Mouse (Mus musculus) embryo, embryonic 11 days (tissue): ENCODE data around the gene Olfr56.
"Not testable (repeated sequence)": the region's sequence is repeated elsewhere in the genome, so short reads cannot be mapped to it uniquely, and the experiment has no call there.

Experiments used
- DNase-seq: peaks from one replicate; pipeline ENCODE4 v3.0.0-alpha.2; 2015

Olfr56 gene

DNA sequence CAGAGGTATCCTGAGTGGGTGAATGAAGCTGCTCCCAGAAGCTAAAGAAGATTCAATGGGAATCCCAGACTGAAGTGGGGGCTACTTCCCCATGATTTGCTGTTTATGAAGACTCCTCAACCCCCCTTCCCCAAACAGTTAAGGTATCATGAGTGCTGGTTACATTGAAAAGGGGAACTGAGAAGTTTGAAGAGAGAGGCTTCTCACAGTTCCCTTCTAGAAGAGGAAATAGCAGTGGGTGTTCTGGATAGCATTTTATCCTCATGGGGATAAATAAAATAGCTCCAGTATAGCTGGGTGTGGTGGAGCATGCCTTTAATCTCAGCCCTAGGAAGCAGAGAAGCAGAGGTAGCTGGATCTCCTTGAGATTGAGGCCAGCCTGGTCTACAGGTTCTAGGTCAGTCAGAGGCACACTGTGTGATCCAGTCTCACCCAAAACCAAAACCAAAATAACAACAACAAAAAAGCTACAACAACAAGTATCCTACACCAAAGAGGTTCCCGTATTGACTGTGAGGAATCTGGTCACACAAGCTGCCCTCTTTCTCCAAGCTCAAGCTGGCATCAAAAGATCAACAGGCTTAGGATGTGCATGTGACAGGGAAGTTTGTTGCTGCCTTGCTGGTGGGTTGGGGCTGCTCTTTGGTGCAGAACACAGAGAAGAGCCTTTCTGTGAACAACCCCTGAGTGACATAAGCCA lies at the start of gene Olfr56:
TSS of gene Olfr56 (plus strand) at position 650 of the 700 bp plus-strand sequence.
- not testable (repeated sequence) for DNase-seq

DNA sequence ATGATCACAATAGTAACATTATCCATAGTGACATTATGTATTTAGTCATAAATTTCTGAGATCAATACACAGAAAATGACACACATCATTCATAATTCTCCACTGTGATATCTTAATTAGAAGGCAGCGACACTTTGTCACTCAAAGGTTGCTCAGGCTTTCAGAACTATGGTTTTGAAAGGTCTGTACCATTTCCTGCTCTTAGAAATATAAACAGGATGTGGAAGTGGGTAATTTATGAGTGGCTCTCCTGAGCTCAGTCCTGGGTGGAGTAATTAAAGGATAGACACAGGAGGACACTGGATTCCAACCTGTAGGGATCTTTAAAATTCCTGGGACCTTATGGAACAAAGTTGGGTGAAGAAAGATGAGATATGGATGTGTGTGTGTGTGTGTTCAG lies 45.3 kb upstream of the Olfr56 start:
- DNase-seq = not testable (repeated sequence)

DNA sequence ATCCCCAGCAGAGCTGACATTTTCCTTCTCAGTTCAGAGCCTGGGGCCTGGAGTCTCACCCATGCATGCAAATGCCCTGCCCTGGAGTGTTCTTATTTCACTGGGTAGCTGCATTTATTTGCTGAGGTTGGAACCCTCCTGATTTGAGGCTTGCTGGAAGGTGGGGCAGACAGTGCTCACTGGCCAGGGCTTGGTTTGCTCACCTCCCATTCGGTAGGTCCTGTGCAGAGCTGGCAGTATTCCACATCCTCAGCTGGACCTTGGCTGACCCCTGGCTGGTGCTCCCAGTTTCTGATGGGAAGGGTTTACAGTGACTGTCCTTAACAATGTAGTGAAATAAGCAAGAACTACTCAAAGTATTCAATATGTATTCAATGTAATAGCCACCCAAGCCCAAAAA lies 44.8 kb upstream of the Olfr56 start:
- DNase-seq = not testable (repeated sequence)

DNA sequence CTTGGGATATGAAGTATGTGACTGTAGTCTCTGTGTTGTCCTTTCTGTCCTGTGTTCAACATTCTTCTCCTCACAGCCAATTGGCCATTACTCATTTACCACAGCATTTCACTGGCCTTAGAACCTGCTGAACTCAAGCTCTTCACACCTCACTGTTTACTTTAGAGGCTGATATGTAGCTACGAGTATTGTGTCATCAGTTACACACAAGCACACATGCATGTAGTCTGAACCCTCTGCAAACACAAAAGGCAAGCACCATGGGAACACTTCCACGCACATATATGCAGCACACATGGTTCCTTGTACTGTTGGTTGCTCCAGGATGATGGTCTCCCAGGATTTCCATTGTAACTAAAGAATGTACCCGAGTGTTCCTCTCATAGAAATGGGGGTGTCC lies 43.4 kb upstream of the Olfr56 start:
- not testable (repeated sequence) for DNase-seq

DNA sequence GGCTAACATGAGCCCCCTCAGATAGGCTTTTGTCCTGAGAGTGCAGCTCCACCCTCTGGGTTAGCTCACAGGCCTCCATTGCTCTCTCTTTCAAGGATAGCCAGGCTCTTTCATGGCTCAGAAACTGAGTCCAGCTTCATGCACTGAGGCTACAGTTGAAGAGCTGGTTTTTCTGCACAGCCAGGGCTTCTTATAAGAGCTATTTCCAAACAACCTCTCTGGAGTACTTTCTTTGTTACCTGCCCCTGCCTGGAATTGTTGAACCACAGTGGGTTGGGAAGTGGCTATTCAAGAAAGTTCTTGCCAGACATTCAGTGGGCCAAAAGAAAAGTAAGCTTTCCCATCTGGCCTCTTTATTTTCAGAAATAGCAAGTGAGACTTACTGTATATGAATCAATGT lies 39.4 kb upstream of the Olfr56 start:
- DNase-seq = not testable (repeated sequence)

DNA sequence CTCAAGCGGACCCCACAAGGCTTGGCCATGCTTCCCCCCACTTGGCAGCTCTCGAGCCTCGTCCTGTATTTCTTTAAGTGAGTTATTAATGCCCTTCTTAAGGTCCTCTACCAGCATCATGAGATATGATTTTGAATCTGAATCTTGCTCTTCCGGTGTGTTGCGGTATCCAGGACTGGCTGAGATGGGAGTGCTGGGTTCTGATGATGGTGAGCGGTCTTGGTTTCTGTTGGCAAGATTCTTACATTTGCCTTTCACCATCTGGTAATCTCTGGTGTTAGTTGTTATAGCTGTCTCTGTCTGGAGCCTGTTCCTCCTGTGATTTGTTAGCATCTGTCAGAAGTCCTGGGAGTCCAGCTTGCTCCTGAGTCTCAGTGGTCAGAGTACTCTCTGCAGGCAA lies 32.6 kb upstream of the Olfr56 start, which contains the start of gene Psme2b:
TSS of gene Psme2b (minus strand) at position 101 of the 400 bp plus-strand sequence.
- not testable (repeated sequence) for DNase-seq

DNA sequence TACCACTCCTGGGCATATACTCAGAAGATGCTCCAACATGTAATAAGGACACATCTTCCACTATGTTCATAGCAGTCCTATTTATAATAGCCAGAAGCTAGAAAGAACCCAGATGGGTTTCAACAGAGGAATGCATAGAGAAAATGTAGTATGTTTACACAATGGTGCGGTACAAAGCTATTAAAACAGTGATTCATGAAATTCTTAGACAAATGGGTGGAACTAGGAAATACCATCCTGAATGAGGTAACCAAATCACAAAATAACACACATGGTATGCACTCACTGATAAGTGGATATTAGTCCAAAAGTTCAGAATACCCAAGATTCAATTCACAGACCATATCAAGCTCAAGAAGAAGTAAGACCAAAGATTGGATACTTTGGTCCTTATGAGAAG lies 4.0 kb upstream of the Olfr56 start:
- not testable (repeated sequence) for DNase-seq

DNA sequence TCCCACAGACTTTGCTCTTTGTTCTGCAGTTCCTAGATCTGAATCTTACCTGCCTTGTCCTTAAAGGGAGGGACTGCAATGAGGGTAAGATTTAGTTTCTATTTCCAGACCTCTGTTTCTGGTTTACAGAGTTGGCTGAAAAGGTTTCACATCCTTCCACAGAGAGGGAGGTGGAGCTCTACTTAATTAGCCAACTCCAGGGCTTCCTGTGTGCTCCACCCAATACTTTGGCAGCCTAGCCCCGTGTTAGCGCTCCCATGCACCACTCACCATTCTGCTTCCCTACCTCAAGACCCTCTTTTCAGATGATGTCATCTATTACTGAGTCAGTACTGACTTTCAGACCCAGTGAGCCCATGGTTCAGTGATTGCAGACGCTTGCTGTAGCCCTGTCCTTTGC lies 562 bp downstream of the Olfr56 start, which contains the start of gene 9930111J21Rik1:
TSS of gene 9930111J21Rik1 (minus strand) at position 148 of the 400 bp plus-strand sequence.
- not testable (repeated sequence) for DNase-seq

DNA sequence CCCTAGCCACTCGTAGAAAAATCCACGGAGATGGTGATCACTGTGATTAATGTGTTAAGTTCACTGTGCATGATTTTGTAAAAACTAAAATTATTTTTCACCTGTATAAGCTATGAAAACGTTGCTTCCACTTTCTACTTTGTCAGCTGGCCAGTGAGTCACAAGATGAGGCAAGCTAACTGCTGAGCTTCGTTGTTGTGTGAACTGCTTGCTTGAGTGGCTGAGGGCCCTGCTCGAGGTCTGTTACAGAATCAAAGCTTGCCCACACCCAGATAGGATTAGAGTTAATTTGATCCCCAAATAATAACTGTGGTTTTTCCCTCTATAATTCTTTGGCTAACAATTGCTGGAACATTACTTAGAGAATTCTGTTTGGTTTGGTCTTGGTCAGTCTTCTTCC lies 1.4 kb downstream of the Olfr56 start:
- not testable (repeated sequence) for DNase-seq

DNA sequence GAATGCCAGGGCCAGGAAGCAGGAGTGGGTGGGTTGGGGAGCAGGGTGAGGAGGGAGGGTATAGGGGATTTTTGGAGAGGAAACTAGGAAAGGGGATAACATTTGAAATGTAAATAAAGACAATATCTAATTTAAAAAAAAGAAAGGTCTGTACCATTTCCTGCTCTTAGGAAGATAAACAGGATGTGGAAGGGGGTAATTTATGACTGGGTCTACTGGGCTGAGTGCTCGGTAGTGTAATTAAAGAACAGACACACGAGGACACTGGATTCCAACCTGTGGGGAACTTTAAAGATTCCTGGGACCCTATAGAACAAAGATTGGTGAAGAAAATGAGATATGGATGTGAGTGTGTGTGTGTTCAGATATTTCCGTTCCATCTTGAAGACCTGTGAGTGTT lies 4.2 kb downstream of the Olfr56 start:
- not testable (repeated sequence) for DNase-seq

DNA sequence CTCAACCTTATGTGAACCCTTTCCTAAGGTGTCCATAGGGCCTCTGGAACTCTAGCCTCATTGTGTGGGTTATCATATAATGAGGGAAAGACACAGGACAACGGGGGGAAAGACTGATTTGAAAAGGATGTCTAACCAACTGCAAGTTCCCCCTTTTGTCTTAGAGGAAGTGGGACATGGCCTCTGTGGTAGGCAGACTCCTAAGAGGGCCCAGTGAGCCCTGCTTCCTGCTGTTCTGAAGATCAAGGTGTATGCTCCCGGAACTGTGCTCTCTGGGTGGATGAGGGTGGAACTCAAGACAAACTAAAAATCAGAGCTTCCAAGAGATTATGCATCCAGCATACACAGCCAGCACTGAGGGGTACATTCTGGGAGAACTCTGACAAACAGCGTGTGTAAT lies 9.5 kb downstream of the Olfr56 start:
- not testable (repeated sequence) for DNase-seq

DNA sequence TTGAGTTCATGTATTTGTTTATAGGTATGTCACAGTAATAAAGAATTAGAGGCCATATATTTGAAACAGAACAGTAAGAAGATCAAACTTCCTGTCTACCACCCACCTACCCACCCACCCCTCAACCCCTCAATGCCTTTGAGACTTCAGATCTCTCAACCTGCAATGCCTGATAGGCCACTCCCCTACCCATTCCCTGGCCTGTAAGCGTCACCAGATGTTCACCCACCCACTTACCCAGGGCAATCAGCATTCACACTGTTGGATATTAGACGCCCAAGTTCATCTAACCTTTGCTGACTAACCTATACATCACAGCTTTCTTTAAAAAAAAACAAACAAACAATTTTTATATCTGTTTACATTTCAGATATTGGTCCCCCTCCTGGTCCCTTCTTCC lies 11.3 kb downstream of the Olfr56 start:
- DNase-seq = not testable (repeated sequence)

DNA sequence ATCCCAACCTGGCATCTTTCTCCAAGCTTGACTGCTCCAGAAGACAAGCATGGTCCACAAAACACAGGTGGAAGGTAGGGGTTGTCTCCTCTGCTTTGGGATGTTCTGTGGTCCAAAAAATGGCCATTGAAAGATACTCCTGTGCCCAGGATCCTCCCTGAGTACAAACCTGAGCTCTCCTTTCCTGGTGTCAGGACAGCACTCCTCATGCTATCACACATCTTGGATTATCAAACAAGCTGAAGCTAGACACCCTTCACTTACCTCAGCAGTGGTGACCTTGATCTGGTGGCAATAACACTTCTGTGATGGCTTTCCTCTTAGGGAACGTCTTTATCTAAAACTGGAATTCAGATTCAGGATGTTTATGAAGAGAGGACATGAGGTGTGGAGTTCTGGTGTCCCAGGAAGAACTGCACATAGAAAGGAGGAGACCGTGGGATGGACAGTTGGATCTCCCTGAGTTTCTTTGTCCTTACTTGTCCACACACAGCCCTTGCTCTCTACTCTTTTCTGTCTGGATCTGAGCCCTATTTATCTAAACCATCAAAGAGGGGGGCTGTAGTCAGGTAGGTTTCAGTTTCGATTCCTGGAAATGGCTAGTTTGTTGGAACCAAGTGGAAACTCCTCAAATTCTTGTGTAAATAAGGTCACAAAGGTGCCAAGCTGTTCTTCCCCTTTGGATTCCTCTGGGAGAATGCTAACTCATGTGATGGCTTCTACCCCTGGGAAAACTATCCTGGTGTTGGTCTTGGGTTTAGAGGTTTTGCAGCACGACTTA lies 13.2 kb downstream of the Olfr56 start, which contains the start of gene Gm12185:
TSS of gene Gm12185 (minus strand) at position 487 of the 781 bp plus-strand sequence.
- DNase-seq = not testable (repeated sequence)

DNA sequence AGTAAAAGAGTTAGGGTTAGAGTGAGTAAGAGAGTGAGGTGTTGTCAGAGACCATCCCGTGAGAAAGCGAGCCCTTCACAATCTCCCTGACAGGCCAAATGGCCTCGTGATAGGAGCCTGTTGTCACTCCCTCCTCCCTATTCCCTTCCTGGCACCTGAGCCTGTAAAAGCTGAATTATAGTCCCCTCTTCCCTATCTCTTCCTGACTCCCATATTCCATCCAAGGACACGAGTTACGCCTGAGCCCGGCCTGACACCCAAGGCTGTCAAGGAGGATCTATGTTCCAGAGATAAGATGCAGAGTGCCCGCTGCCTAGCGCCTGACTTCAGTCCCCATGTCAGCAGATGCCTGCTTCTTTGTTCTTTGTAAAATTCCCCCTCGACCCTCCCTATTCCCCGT lies 14.6 kb downstream of the Olfr56 start:
- DNase-seq = not testable (repeated sequence)

DNA sequence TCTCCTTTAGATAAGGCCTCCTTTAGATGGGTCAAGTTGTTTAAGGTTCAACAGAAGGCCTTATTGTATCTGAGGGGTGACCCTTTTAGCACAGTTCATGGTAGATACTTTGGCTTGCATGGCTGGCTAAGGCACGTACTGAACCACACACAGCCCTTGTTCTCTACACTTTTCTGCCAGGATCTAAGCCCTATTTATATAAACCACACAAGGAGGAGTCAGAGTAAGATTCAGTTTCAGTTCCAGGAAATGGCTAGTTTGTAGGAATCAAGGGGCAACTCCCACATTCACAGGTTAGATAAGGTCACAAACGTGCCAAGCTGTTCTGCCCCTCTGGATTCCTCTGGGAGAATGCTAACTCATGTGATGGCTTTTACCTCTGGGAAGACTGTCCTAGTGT lies 15.3 kb downstream of the Olfr56 start, which contains the start of gene Tgtp1:
TSS of gene Tgtp1 (minus strand) at position 155 of the 400 bp plus-strand sequence.
- DNase-seq = not testable (repeated sequence)

DNA sequence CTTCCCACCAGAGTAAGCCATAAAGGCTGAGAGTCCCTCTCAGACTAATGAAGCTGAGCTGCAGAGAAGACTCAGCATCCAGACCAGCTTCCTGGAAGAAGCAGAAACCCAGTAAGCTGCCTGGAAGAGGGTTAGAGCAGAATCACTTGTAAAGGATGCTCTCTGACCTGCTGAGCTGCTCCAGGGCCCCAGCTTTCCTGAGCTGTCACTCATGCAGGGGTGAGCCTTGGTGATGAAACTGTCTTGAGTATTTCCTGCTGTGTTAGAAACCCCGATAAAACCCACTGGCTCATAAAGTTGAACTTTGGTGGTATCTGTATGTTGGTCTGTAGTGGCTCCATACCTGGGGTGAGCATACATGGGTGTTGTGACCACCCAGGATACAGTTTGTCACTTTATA lies 21.7 kb downstream of the Olfr56 start:
- DNase-seq = not testable (repeated sequence)

DNA sequence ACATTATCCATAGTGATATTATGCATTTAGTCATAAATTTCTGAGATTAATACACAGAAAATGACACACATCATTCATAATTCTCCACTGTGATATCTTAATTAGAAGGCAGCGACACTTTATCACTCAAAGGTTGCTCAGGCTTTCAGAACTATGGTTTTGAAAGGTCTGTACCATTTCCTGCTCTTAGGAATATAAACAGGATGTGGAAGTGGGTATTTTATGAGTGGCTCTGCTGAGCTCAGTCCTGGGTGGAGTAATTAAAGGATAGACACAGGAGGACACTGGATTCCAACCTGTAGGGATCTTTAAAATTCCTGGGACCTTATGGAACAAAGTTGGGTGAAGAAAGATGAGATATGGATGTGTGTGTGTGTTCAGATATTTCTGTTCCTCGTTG lies 27.6 kb downstream of the Olfr56 start:
- DNase-seq = not testable (repeated sequence)

DNA sequence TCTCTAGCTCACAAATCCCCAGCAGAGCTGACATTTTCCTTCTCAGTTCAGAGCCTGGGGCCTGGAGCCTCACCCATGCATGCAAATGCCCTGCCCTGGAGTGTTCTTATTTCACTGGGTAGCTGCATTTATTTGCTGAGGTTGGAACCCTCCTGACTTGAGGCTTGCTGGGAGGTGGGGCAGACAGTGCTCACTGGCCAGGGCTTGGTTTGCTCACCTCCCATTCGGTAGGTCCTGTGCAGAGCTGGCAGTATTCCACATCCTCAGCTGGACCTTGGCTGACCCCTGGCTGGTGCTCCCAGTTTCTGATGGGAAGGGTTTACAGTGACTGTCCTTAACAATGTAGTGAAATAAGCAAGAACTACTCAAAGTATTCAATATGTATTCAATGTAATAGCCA lies 28.1 kb downstream of the Olfr56 start:
- not testable (repeated sequence) for DNase-seq

DNA sequence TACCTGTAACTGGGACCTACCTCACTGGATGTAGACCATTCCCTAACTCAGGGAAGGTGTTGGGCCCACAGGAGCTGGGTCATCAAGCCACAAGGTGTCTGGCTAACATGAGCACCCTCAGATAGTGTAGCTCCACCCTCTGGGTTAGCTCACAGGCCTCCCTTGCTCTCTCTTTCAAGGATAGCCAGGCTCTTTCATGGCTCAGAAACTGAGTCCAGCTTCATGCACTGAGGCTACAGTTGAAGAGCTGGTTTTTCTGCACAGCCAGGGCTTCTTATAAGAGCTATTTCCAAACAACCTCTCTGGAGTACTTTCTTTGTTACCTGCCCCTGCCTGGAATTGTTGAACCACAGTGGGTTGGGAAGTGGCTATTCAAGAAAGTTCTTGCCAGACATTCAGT lies 33.4 kb downstream of the Olfr56 start:
- not testable (repeated sequence) for DNase-seq

DNA sequence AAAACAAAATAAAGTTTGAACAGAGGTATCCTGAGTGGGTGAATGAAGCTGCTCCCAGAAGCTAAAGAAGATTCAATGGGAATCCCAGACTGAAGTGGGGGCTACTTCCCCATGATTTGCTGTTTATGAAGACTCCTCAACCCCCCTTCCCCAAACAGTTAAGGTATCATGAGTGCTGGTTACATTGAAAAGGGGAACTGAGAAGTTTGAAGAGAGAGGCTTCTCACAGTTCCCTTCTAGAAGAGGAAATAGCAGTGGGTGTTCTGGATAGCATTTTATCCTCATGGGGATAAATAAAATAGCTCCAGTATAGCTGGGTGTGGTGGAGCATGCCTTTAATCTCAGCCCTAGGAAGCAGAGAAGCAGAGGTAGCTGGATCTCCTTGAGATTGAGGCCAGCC lies 71.4 kb downstream of the Olfr56 start:
- DNase-seq = not testable (repeated sequence)

DNA sequence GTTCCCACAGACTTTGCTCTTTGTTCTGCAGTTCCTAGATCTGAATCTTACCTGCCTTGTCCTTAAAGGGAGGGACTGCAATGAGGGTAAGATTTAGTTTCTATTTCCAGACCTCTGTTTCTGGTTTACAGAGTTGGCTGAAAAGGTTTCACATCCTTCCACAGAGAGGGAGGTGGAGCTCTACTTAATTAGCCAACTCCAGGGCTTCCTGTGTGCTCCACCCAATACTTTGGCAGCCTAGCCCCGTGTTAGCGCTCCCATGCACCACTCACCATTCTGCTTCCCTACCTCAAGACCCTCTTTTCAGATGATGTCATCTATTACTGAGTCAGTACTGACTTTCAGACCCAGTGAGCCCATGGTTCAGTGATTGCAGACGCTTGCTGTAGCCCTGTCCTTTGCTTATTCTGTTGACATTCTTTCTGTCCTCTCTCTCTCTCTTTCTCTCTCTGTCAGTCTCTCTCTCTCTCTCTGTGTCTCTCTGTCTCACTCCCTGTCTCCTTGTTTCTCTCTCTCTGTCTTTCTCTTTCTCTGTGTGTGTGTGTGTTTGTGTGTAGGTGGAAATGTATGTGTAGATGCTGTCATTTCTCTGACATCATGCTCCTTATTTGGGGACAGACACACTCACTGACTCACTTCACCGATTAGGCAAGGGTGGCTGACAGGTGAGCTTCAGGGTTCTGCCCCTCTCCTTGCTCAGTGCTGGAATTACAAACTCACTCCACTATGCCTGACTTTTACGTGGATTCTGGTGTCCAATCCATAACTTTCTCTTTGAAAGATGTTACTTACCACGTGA lies 72.6 kb downstream of the Olfr56 start, which contains the start of gene 9930111J21Rik2:
TSS of gene 9930111J21Rik2 (minus strand) at position 150 of the 799 bp plus-strand sequence.
- not testable (repeated sequence) for DNase-seq

DNA sequence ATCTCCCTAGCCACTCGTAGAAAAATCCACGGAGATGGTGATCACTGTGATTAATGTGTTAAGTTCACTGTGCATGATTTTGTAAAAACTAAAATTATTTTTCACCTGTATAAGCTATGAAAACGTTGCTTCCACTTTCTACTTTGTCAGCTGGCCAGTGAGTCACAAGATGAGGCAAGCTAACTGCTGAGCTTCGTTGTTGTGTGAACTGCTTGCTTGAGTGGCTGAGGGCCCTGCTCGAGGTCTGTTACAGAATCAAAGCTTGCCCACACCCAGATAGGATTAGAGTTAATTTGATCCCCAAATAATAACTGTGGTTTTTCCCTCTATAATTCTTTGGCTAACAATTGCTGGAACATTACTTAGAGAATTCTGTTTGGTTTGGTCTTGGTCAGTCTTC lies 73.2 kb downstream of the Olfr56 start:
- DNase-seq = not testable (repeated sequence)

DNA sequence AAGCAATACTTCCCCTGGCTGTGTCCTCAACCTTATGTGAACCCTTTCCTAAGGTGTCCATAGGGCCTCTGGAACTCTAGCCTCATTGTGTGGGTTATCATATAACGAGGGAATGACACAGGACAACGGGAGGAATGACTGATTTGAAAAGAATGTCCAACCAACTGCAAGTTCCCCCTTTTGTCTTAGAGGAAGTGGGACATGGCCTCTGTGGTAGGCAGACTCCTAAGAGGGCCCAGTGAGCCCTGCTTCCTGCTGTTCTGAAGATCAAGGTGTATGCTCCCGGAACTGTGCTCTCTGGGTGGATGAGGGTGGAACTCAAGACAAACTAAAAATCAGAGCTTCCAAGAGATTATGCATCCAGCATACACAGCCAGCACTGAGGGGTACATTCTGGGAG lies 81.4 kb downstream of the Olfr56 start:
- not testable (repeated sequence) for DNase-seq
